Mouse (Mus musculus): ENCODE results near the gene Aass.

GRCm38 (mm10) chr6:23180096-23180495, 47.3 kb upstream of the Aass start:
- TF ChIP-seq CTCF (IDR thresholded peaks at IDR 0.05; ENCODE audit: extremely low read depth, insufficient read depth, insufficient read length, insufficient replicate concordance) (no peak), POLR2A (IDR thresholded peaks at IDR 0.05; ENCODE audit: low read depth, low read length) (no peak)

All from spleen, adult 2 months (tissue).